Mouse (Mus musculus): ENCODE measurements at regions not wholly inside any gene's neighbourhood (a gene's known extent, or its start where the extent isn't known, plus 50 kb on each side); places are given as distances from the start of the nearest gene placed in this dataset.

GRCm38 (mm10) chr9:30519231-30519630 is 92.3 kb downstream of the Snx19 start:
- DNase-seq, result peak; percentile 26 to 34

All from cerebellum, postnatal 36 days (tissue).